Mouse (Mus musculus): ENCODE data around the gene Apbb1ip. TPM values are rescaled to one million over a fixed set of nuclear protein-coding genes. Genes with fewer than 3 reads are reported as not detected.

The Apbb1ip gene
- total RNA-seq (2015; ENCODE audit: low replicate concordance) (41.8 and 60.8 TPM in 2 replicates), total RNA-seq (2017; ENCODE audit: low replicate concordance) (7.2 and 16.9 TPM in 2 replicates)

DNA sequence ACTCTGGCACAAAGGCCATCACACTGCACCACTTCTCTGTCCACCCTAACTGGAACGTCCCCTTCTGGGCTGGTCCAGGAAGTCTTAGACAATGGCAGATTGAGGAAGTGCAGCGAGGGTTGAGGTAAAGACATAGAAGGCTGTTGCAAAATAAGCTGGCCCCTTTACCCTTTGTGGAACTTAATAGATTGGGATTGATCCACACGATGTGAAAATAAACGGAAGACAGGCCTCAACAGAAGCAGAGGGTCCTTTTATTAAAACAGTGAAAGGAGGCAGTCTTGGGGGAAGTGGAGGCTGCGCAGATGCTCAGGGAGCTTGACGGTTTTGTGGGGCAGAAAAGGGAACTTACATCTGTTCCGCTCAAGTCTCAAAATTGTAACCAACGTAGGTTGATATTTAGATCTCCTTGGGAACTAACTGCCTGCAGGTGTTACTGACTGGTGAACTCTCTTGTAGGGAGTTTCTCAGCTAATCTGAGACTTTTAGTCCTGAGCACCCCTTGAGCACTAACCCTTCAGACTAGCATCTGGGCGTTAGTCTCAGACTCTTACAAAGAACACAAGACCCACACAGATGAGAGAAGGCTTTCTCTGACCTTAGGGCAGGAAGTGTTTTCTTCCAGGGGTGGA is at the start of gene Apbb1ip:
Apbb1ip (plus strand) TSS at position 546 of the 632 bp plus-strand sequence.
- ATAC-seq (replicated peaks; ENCODE audit: low FRiP score, poor library complexity, severe bottlenecking), result peak; percentile 27

DNA sequence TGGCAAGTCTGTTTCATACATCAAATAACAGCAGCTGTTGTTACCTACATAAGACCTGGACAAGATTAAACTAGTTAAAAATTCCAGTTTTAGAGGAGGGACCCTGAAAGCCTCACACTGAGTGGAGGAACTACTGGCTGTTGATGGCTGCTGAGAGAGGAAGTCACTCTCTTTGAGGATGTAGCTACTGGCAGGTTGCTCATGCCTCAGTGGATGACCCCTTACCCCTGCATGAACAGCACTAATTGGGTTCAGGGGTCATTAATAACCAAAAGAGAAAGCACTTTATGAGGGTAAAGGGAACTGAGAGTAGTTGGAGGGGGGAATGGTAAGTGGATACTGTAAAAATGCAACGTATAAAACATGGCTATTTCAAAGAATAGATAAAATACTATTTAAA is 46.8 kb upstream of the Apbb1ip start:
- no peak for ATAC-seq (replicated peaks; ENCODE audit: low FRiP score, poor library complexity, severe bottlenecking)

DNA sequence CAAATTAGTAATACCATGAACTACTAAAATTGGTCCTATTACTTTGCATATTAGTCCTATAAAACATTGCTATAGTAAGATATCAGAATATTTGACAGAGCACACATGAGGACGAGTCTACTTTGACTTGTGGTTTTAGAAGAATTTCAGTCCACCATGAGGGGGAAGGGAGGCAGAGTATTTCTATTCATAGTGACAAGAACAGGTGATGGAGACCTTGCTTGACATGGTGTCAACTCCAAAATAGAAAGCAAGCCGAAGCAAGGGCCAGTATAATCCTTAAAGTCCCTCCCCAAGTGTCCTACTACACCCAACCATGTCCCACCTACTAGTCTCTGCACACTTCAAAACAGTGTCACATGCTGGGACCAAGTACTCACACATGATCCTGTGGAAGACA is 37.8 kb upstream of the Apbb1ip start:
- no peak for ATAC-seq (replicated peaks; ENCODE audit: low FRiP score, poor library complexity, severe bottlenecking)

DNA sequence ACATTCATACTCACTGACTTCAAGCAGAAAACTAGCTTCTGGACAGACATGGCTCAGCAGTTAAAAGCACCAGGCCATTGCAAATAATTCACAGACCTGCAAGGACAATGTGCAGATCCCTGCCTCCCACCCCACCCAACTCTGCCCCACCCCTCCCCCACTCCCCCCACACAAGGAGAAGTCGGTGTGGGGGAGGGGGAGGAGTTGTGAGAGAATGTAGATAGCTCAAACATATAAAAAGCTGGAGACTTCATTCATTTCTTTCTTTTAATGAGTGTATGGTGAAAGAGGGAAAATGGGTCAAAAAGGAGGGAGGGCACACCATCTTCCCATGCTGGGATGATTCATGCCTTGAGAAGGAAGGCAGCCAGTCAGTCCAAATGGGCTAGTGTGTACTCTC is 34.5 kb upstream of the Apbb1ip start:
- ATAC-seq (replicated peaks; ENCODE audit: low FRiP score, poor library complexity, severe bottlenecking), result no peak

GRCm38 (mm10) chr2:22740441-22740840 is 33.5 kb upstream of the Apbb1ip start:
- no peak for ATAC-seq (replicated peaks; ENCODE audit: low FRiP score, poor library complexity, severe bottlenecking)

GRCm38 (mm10) chr2:22741222-22741621 is 32.7 kb upstream of the Apbb1ip start:
- no peak for ATAC-seq (replicated peaks; ENCODE audit: low FRiP score, poor library complexity, severe bottlenecking)

- ATAC-seq (replicated peaks; ENCODE audit: low FRiP score, poor library complexity, severe bottlenecking), result peak; percentile 61
Observed at GRCm38 (mm10) chr2:22744121-22744761, 29.7 kb upstream of the Apbb1ip start.

GRCm38 (mm10) chr2:22744876-22745275 is 29.0 kb upstream of the Apbb1ip start:
- no peak for ATAC-seq (replicated peaks; ENCODE audit: low FRiP score, poor library complexity, severe bottlenecking)

DNA sequence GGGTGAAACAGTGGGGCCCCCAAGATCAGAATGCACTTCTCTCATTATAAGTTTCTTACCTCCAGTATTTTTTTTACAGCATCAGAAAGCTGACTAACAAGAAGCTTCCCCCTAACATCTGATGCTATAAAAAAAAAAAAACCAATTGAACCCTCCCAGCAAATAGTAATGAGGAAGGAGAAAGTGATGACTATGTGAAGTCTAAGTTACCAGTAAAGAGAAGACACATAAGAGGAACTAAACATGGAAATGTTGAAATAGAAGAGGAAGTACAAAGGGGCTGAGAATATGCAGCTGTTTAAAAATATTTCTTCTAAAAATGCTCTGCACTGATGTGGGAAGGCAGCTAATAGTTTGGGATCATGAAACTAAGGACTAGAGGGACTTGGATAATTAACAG is 27.1 kb upstream of the Apbb1ip start:
- no peak for ATAC-seq (replicated peaks; ENCODE audit: low FRiP score, poor library complexity, severe bottlenecking)

- ATAC-seq (replicated peaks; ENCODE audit: low FRiP score, poor library complexity, severe bottlenecking), result no peak
Observed at GRCm38 (mm10) chr2:22747941-22748340, 26.0 kb upstream of the Apbb1ip start.

DNA sequence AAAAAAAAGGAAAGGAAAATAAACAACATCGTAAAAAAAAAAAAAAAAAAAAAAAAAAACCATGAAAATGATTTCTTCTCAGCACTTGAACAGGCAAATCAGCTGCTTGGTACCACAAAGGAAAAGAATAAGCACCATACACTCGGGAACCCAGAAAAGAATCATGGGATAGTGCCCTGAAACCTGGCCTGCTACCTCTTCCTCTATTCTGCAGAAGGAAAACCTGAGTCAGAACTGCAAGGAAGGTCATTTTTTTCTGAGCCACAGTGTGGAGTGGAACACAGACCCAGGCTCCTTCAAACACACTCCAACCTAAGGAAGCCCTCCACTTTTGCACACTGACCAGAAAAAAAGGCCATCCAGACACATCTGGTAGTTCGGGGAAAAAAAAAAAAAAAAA is 24.1 kb upstream of the Apbb1ip start:
- no peak for ATAC-seq (replicated peaks; ENCODE audit: low FRiP score, poor library complexity, severe bottlenecking)

DNA sequence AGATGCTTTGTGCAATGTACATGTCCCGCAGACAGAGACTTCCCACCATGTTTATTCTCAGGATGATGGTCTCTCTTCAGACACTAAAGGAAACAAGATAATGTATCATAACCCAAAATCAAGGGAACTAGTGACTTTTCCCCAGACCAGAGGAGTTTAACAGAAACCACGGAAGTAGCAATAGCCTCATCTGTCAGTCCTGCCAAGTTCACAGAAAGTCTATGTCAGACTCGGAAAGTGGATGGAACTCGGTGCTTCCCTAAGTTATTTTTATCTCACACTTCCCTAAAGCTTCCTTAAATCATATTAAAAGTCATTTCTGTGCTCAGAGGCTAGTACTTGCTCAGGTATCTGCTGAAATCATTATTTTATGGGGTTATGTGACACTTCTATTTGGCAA is 21.4 kb upstream of the Apbb1ip start:
- ATAC-seq (replicated peaks; ENCODE audit: low FRiP score, poor library complexity, severe bottlenecking), result no peak

DNA sequence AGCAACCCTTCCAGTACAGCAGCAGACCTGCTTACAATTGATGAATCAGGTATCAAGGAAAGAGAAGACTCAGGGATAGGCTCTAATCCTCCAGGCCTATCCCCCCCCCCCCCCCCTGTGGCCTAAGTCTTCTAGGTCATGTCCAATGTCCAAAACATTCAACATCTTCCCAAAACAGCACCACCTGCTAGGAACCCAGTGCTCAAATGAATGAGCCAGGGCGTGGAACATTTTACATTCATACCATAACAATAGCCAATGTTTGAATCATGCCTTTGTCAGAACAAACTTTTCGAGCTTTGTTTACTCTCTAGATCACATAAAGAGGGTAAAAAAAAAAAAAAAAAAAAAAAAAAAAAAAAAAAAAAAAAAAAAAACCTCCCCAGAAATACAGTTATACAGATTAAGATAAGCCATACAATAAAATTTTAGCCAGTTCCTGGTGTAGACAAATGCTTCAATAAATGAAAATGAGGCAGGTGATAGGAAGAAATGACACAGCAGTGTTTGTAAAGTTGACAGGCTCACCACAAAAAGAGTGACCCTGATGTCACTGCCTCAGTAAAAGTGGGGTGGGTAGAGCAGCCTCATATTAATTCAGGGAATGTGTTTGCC is 20.3 kb upstream of the Apbb1ip start:
- ATAC-seq (replicated peaks; ENCODE audit: low FRiP score, poor library complexity, severe bottlenecking), result no peak

DNA sequence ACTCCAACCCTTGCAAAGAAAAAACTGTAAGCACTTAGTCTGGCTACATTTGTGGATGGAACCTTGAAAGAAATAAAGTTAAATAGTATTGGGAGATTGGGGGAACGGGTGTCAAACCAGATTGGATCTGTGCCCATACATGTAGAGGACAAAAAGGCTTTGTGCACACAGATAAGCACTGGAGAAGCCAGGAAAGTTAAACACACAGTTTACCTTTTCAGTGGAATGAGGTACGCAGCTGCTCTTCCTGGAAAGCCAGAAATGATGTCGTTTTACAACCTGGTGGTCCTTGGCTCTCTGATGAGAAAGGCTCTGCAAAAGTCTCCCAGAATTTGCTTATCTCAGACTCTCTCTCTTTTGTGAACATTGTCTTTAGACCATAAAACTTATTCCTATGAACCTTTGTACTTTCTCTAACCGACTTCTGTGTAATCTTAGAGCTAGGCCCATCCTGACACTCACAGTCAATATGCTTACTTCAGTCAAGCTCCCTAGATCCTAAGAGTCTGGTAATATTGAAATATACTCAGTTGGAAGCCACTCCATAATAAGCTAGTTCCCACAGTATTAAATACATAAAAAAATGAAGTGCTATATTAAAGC is 19.6 kb upstream of the Apbb1ip start:
- ATAC-seq (replicated peaks; ENCODE audit: low FRiP score, poor library complexity, severe bottlenecking), result no peak

DNA sequence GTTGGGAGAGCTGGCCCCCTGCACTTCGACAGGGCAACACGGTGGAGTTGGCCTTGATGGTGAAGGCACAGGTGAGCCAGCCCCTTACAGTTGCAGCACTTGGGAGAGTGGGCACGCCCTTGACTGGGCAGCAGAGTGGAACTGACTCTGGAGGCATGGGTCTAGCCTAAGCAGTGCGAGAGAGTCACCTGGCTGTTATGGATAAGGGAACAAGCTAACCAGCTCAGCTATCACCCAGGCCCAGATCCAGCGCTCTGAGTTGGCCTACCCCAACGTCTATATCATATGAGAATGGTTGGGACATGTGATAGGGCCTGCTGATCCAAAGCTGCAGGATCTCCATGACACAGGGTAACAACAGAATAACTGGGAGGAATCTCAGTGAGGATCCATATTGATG is 18.3 kb upstream of the Apbb1ip start:
- peak; percentile 91 for ATAC-seq (replicated peaks; ENCODE audit: low FRiP score, poor library complexity, severe bottlenecking)

GRCm38 (mm10) chr2:22758310-22758972 is 15.5 kb upstream of the Apbb1ip start:
- peak; percentile 70 for ATAC-seq (replicated peaks; ENCODE audit: low FRiP score, poor library complexity, severe bottlenecking)

GRCm38 (mm10) chr2:22760452-22760851 is 13.4 kb upstream of the Apbb1ip start:
- ATAC-seq (replicated peaks; ENCODE audit: low FRiP score, poor library complexity, severe bottlenecking), result no peak

GRCm38 (mm10) chr2:22761103-22761521 is 12.8 kb upstream of the Apbb1ip start:
- ATAC-seq (replicated peaks; ENCODE audit: low FRiP score, poor library complexity, severe bottlenecking), result no peak

- ATAC-seq (replicated peaks; ENCODE audit: low FRiP score, poor library complexity, severe bottlenecking), result no peak
Observed at GRCm38 (mm10) chr2:22764774-22765387, 9.0 kb upstream of the Apbb1ip start.

DNA sequence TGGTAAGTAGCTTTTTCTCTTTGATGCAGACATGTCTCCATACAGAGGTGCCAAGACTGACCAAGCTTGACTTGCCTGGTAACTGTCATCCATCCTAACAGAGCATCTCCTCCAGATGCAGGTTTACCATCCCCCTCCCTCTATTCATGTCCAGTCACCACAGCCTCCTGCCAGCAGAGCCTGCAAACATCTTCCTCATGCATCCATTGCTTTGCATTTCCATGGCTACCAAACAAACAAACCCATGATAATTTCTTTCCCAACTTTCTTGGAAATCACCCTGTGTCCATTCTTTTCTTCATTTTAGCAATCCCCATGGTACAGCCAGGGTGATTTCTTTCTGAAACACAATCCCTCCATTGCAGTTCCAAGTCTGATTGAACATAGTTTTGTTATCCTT is 2.6 kb upstream of the Apbb1ip start:
- no peak for ATAC-seq (replicated peaks; ENCODE audit: low FRiP score, poor library complexity, severe bottlenecking)
